Mouse (Mus musculus): ENCODE results near the gene Cdc40.

DNA sequence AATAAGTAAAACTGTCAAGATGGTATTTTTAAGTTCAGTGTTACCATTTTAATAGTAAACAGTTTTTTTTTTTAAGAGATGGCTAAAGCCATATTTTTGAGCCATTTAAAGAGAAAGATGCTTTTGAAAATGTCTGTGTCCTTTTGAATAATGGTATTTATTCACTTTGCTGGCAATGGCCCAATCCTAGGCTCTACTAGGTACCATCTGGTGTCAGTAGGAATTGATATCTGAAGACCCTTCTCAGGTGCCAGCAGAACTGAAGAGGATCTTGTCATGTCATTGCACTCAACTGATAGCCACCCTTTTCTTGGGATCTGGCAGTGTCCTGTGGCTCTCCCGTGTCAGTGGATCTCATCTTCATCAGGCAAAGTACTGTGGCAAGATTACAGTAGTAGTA, 23.0 kb upstream of the Cdc40 start:
- TF ChIP-seq POLR2A (IDR thresholded peaks at IDR 0.05; ENCODE audit: low read depth, low read length) (no peak), CTCF (IDR thresholded peaks at IDR 0.05; ENCODE audit: extremely low read depth, insufficient read length, insufficient replicate concordance, low read depth, low read length) (no peak)
